Mouse (Mus musculus): Measurements from ENCODE around the gene Inf2.
A peak's percentile ranks its signal among the peaks of the same experiment; 100 is the strongest.

- TF ChIP-seq MAZ (IDR thresholded peaks at IDR 0.05; ENCODE audit: low read depth, low read length) = no peak
- TF ChIP-seq CTCF (IDR thresholded peaks at IDR 0.05 in 2 of 3, conservative IDR thresholded peaks at IDR 0.05 in 1 of 3; ENCODE audit: control insufficient read depth in 1 of 3, insufficient read depth in 1 of 3, low read depth in 2 of 3, low read length in 3 of 3, poor library complexity in 1 of 3, severe bottlenecking in 1 of 3) = no peak
- TF ChIP-seq POLR2AphosphoS5 (IDR thresholded peaks at IDR 0.05; ENCODE audit: borderline replicate concordance, low read depth, low read length) = no peak
- no peak for TF ChIP-seq USF1 (IDR thresholded peaks at IDR 0.05; ENCODE audit: low read depth, low read length)
- no peak for TF ChIP-seq HCFC1 (IDR thresholded peaks at IDR 0.05; ENCODE audit: low read depth, low read length)
- TF ChIP-seq TAL1 (IDR thresholded peaks at IDR 0.05; ENCODE audit: low read length) = no peak
- TF ChIP-seq EP300 (IDR thresholded peaks at IDR 0.05; ENCODE audit: low read depth in 1 of 2, low read length in 2 of 2) = no peak
- TF ChIP-seq GATA1 (IDR thresholded peaks at IDR 0.05; ENCODE audit: low read depth, low read length) = no peak
- TF ChIP-seq ZMIZ1 (IDR thresholded peaks at IDR 0.05; ENCODE audit: low read depth, low read length) = no peak
- peak in 1 of 2 experiments; percentile 98; a peak in 2 of 4 replicates for TF ChIP-seq POLR2A (IDR thresholded peaks at IDR 0.05; ENCODE audit: control insufficient read depth in 1 of 2, insufficient read depth in 1 of 2, low read depth in 1 of 2, low read length in 2 of 2, poor library complexity in 1 of 2)
- no peak for TF ChIP-seq ZKSCAN1 (IDR thresholded peaks at IDR 0.05; ENCODE audit: low read depth, low read length)
- no peak for TF ChIP-seq MAX (IDR thresholded peaks at IDR 0.05; ENCODE audit: low read length)
- no peak for TF ChIP-seq ELF1 (IDR thresholded peaks at IDR 0.05; ENCODE audit: low read depth, low read length)
- TF ChIP-seq RAD21 (IDR thresholded peaks at IDR 0.05; ENCODE audit: low read depth, low read length) = no peak
Measured at GRCm38 (mm10) chr12:112644855-112645506, 56.4 kb downstream of the Inf2 start.

Measured in MEL (cell line).